Mouse (Mus musculus) embryo, embryonic 10.5 days (tissue): ENCODE results near the gene Gm11060.

ENCODE experiments used
- DNase-seq: peaks from one replicate; pipeline ENCODE4 v3.0.0-alpha.2; 2015; ENCODE audit warnings: low spot score

Gm11060 gene

DNA sequence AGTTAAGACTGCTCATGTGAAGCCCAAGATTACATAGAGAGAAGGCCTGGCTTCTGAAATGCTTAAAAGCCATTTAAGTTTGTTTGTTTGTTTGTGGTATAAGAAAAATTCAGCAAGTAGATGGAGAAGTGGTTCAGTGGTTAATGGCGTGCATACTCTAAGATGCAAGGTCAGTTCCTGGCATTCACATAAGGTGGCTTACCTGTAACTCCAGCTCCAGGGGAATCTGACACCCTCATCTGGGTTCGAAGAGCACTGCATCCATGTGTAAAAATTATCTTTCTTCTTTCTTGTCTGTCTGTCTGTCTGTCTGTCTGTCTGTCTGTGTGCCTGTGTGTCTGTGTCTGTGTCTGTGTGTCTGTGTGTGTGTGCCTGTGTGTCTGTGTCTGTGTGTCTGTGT lies at the start of gene Gm11060:
Gene Gm11060, plus strand, starts transcription at position 301 of the 400 bp plus-strand sequence.
- no peak for DNase-seq

DNA sequence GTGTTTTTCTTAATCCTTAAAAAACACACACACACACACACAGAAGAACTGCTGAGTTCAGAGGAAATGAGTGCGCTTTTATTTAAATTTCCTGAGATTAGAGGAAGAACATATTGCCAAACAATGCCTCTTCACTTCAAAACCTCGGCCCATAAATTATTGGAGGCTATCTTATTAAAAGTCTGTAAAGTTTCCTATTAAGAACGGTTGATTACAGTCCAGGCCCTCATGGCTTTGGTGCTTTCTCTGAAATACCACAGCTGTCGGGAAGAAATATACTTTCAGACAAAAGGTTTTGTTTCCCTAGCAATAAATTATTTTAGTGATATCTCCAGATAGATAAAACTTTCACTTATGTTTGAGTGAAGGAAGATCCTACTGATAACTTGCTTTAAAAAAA lies 48.7 kb upstream of the Gm11060 start:
- no peak for DNase-seq

DNA sequence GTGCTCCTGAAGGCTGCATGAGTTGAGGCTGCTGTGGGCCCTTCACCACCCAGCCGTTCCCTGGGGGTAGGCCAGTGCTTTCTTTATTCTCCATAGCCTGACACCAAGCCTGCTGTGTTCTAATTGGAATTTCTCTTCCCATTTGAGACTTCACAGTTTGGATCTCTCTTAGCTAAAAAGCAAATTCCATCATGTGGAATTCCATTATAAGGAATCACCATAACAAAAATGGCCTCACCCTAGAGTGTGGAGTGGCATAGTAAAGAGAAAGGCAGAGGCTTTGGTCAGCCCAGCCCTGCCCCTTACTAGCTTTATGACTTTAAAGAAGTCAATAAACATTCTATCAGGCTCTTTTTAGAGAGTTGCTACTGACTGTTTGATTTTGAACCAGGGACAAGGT lies 43.5 kb upstream of the Gm11060 start:
- no peak for DNase-seq

DNA sequence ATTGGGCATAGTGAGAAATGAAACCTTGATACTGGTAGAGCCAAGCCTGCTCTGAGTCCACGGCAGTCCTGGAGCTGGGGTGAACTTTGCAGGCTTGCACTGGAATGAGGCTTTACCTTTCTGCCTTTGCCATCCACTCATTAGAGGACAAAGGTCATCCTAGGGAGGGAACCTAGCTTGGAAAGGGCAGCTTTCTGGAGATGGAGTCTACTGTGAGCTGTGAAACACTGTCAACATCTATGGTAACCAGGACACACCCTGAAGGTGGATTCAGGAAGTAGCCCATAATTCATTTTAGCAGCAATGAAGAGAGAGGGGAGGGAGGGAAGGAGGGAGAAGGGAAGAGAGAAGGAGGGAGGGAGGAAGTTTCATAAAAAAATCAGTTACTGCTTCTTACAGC lies 36.3 kb upstream of the Gm11060 start:
- DNase-seq, result no peak

DNA sequence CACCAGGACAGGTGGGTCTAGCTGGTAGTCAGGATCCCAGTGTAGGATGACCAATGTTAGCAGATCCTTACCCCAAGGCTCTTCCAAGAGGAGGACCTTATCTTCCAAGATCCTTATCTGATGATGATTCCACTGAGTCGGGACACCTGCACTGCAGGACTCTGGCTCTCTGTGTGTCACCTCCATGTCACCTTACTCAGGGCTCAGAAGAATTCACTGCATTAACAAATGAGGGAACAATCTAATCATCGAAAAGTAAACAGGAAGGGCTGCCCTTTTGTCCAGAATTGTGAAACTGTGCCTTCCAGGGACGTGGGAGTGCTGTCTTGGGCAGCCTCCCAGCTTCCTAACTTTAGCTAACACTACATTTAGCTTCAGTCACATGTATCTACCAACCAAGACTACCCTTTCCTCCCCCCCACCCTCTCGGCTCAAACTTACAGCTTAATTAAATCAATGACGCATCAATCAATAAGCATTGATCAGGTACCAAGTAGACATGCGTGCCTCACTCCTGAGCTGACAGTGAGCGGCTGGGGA lies 33.2 kb upstream of the Gm11060 start:
- no peak for DNase-seq

DNA sequence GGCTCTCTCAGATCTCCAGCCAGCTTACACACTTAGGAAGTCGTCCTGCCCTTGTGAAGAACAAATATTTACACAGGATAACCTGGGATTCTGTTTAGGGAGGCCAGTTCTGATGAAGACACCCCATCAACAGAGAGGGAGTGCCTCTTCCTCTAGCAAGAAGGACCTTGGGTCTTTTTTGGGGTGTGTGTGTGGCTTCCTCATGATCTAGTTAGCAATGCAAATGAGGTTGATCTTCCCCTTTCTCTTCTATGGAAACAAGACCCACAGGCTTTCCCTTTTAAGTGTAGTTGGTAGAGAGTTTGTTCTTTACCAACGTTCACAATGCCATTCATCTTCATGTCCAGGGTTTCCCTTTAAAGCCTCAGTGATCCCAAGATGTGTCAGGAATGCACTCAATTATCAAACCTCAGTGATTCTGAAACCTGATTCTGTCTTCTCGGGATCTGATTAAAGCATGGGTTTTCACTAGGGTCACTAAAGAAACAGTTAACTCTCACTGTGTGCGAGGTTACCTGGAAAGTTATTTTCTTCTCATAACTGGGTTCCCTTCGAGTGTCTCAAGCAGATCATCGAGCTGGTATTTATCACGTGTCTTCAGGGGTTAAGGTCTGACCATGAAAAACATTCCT lies 29.0 kb upstream of the Gm11060 start:
- no peak for DNase-seq

DNA sequence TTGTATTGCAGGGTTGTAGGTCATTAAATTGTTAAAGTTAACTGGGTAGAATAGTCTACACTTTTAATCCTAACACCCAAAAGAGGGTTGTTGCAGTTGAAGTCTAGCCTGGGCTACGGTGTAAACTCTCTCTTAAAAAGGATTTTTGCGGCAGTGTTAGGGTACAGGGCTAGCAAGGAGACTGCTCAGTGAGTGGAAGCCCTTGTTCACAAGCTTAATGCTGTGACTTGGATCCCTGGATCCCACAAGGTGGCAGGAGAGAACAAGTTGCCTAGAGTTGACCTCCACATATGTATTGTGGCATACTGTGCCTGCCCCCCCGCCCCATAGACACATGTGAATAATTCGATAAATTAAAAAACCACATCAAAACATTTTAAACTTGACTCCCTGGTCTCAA lies 19.3 kb upstream of the Gm11060 start:
- no peak for DNase-seq

DNA sequence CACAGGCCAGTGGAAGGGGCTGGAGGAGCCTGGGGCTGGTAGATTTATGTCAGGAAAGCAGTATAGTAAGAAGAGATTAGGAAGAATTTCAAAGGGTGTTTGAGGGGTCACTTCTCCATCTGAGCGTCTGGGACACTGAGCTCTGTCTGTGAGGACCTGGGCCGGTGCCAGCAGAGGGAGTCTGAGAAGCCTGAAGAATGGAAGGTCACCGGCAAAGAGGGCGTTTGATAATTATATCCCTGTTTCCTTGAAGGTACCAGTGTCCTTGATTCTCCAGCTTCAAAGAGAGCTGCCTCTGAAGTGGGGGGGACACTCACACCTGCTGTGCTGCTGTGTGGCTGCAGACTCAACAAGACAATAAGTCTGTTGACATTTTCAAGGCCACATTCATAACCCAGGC lies 17.6 kb upstream of the Gm11060 start:
- DNase-seq, result no peak

DNA sequence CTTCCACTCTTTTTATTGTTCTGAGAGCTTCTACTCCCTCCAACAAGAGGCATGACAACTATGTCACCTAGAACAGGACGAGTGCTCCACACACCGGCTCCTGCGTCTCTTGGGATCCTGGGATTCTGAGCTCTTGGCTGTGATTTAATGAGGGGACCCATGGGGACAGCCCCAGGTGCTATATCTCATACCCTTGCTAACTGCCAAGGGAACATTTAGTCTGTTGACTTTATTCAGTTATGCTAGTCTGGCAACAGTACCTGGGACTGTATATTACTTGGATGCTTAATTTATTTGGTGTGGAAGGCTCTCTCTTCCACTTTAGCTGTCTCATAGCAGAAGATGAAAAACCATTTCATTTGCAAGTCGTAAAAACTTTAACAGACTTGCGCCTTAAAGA lies 16.0 kb upstream of the Gm11060 start:
- no peak for DNase-seq

DNA sequence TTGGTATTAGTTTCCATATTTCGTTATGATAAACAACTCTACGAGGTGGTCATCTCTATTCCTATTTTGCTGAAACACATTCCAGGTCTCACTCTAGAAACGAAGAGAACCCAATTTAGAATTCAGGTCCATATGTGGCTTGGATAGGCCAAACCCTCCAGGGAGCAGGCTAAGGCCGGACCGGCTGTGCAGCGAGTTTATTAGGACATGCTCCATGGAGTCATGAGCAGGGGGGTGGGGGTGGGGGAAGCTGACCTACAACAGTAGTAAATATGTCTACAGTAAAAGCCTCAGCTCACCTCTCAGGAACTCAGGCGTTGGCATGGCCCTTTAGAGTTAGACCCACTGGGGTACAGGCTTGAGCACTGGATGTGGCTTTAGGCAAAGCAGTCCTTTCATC lies 14.7 kb upstream of the Gm11060 start:
- no peak for DNase-seq

DNA sequence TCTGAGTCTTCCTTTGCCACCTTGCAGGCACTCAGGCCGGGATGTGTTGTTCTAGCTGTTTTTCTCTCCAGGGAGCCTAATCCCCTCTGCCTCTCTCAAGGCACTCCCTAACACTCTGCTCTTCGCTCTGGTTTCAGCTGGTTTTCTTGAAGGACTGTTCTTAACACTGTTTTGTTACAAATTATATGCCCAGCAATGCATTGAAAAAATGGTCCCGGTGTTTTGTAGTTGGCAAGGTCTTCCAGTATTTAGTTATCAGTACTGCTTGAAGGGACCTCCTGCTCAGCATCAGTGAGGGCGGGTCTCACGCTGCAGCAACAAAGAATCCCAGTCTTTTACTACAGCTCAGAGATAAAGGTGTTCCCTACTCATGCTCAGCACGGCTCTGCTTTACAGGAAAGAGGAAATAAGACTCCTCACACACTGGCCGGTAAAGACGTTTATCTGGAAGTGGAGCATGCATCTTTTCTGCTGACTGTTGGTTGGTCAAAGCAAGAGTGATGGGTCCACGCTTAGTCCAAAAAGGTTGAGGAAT lies 9.5 kb upstream of the Gm11060 start:
- DNase-seq, result no peak

DNA sequence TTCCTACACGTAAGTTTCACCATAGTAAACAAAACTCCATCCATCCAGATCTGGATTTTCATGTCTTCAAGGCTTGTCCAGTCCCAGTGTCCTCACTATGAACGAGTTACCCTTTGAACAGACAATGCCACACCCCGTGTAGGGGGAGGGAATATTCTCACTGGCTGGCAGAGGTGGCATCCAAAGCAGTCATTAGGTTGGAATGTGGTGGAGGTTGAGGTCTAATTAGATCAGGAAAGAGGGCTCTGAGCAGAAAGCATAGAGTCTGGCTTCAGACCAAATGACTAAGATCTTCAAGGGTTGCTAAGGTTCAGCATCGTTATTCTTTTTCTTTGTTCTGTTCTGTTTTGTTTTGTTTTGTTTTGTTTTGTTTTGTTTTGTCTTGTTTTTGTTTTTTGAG lies 7.8 kb upstream of the Gm11060 start:
- DNase-seq, result no peak

DNA sequence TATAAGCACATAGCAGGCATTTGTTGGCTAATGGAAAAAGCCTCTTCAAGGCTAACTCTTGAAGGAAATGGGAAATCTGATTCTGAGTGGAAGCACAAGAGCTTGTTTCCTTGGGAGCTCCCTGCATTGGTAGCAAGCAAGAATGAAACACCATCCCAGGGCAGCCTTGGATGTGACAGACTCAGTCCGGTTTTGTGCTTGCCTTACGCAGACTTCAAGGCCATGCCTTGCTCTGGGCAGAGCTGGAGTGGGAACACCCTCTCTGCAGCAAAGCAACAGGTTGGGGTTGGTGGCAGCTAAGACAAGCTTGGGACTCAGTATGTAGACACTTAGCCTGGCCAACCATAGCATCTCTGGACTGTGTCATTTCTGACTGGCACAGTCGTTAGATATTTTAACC lies 5.7 kb upstream of the Gm11060 start:
- DNase-seq, result no peak

DNA sequence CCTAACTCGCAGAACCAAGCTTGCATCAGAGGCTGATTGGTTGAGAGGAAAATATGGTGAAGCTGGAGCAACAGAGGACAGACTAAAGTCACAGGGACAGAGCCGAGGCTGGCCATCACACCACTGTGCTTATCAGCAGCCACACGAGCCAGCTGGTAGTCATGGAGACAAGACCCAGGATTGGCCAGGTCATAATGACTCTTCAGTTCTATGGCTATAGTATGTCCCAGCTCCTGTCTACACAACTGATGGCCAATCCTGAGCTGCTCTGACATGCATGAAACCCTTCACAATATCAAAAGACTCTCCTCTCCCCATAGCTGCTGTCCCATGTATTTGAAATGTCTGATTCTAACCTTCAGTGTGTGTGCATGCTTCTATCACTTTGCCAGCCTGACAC lies 3.8 kb upstream of the Gm11060 start:
- no peak for DNase-seq

DNA sequence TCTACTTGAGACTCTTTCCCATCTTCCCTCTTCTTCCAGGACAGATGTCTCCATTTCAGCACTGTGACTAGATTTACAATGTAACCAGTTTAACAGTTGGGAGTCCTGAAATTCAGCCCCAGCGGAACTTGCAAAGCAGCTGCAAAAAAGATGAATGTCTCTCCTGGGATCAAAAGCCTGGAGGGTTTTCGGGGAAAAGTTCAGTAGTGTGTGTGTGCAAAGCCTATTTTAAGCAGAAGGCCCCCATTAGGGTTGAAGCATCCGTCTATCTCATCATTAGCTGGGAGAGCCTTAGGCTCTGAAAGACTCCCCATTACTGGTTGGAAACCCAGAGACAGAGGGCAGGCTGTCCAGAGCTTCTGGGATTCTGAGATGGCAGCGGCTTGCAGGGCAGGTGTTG lies 2.7 kb upstream of the Gm11060 start:
- peak; percentile 41 for DNase-seq

DNA sequence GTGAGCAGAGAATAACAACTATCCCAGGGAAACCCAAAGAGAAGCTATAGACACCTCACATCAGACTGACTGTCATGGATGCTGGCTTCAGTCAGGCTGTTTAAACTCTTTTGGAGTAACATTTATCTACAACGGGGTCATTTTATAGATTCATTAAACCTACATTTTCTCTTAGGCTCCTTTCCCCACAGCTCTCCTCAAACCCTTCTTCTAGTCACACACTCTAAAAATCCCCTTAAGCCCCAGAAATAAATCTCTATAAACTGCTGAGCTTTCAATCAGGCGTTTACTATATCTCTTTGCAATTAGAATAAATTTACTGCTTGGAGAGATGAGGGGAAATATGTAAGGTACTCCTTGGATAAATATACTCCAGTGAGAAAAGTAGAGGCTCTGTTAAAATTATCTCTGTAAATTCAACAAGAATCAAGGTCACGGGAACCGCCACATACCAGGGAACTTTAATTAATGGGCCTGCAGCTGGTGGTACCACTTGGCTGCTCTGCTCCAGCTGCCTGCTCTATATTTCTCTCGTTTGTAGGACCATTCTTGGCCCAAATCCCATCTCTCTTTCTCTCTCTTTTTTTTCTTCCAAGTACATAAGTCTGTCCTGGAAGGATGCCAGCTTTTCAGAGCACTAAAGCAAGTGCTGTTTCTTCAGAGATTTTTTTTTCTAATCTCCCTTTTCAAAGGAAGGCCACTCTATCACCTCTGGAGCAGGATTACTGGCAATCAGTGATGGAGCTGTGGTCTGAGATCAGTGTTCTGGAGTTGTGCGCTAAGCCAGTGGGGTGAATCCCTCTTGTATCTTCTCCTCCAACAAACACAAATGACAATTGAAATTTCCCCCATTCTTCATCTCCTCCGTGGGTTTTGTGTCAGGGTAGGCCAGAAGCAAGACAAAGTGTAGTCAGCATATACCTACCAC lies 2.0 kb upstream of the Gm11060 start:
- no peak for DNase-seq

DNA sequence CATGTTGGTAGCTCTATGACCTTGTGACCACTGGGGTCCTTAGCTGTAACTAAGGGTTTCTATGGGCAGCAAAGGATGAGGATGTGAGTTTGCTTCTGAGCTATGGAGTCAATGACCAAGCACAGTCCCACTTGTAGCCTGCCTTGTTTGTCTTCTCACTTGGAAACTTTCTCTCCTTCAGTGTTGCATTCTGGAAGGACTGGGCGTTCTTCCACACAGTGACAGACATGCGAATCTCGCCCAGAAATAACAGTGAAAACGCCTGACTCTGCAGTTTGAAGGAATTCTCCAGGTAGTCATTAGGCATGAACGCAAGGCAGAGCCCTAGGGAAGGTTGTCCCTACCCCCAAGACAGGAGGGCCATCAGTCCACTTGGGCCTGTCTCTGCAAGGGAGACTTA lies 827 bp upstream of the Gm11060 start:
- no peak for DNase-seq

DNA sequence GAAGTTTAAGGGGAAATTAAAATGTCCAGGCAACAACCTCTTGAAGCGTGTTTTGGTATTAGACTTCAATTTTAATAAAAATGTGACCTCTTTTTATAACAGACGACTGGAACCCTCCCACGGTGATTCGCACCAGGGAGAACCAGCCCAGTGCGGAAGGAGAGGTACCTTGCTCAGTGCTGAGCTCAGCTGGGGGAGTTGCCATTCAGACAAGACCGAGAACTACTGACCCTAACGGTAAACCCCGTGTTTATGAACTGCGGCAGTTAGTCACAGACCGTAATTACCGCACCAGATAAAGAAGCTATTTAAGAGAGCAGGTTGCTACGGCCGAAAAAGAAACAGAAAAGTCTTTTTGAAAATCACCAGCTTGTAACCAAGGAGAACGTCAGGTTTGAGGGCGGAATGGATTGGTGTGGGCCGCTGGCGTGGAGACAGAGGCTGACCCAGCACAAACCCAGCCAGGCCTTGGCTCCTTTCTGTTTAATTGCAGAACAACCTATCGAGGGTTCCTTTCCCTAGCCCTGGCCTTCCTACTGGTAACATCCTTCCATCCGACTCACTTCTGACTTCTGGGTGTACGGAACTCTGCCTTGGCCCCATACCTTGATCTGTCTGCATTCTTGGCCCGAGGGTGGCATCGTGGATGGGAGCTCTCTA lies 5.6 kb downstream of the Gm11060 start:
- no peak for DNase-seq

DNA sequence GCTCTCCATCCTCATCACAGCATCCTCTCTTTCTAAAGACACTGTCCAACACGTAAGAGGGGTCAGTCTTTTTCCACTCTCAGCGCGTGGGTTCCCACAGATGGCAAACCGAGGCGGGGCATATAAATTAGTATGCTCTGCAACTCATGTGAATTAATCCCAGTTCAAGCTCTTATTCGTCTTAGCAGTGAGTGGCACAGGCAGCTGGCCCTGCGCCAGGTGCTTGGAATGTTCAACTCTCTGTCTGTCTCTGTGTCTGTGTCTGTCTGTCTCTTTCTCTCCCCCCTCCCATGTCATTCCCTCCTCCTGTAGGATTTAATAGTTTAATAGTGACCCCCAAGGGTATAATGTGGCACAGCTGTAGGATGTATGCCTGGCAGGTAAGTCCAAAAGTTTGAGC lies 7.6 kb downstream of the Gm11060 start:
- DNase-seq, result no peak

DNA sequence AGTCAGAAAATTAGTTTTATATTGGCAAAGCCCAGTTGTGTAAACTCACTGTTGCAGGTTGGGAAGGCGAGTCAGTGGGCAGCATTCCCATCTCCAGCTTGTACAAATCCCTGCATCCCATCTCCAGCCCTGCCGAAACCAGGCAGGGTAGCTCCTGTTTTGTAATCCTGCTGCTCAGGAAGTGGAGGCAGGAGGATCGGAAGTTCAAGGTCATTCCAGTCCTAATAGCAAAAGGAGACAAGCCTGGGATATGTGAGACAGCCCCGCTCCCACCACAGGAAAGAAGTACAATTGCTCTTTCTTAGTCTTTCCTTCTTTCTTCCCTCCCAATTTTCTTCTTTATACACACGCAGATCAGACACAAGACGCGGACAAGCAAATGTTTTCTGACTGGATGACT lies 8.7 kb downstream of the Gm11060 start:
- DNase-seq, result no peak

DNA sequence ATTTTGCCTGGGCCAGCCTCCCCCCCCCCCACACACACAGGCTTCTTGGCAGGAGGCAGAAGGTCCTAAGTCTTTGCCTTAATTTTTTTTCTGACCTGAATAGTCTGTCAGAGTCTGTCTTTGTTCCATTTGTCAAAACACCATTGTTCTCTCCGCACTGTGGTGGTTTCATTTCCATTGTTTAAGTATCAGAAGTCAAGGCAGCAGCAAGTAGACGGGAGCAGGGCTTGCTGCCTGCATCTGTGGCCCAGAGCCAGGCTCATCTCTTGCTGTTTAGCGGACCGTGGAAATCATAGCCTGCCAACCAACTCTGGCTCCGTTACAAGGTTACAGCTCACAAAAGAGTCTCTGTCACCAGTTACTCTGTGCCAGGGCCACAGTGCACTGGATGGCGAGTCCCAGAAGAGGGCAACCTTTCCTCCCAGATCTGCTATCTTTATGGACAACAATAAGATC lies 16.9 kb downstream of the Gm11060 start:
- peak; percentile 65 for DNase-seq

DNA sequence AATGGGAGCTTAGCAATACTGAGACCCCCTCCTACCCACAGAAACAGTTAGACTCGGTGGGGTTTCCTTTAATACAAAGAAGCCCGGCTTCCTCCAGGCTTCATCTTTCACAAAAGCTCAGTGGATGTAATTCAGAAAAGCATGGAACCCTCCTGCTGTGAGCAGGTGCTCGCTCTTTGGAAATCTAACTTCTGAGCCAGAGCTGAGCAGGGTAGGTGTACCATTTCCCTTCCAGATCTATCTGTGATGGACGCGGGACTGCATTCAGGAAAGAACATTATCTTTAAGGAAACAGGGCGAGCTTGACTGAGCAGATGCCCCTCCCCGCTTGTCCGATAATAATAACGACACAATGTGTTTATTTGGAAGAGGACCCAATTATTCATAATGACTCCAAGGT lies 22.3 kb downstream of the Gm11060 start:
- DNase-seq, result no peak

DNA sequence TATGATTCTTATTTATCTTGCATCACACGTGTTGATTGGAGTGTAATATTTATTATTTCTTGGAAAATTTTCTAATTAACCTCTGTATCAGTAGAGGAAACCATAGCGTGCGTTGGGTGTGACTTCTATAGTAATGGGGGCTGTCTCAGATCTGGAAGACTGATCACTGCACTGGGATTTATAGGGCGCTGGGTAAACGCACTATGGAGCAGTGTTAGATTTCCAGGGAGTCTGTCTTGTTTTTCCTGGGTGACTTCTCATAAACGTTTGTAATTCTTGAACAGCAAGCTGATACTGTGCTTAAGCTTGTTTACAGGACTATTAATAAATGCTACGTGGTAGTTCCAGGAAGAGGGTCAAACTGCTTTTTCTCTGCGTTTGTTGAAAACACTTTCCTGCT lies 25.9 kb downstream of the Gm11060 start:
- no peak for DNase-seq
